17 mouse cellular contexts compared by ENCODE assay signal in genomic region chr5:142096377-142096841, GRCm38 (mm10).
DNase-seq lines count a peak whose midpoint lies in the region; ATAC-seq and TF ChIP-seq lines count a peak whose summit lies in the region.
"Had no signal": no experiment of that assay in that cellular context is flagged by ENCODE, and none has a peak within 500 bp of the region (broad histone marks: within the 10 kb centered on the region; RNA-seq: fewer than 3 reads in every experiment).

No protein-coding gene starts in this region.

- H3K9me3 ChIP-seq in forebrain, postnatal 0 days (ENCODE audit: low read length), result no peaks in the 10 kb centered on the region
- no peaks in the 10 kb centered on the region for H3K9me3 ChIP-seq in forebrain, embryonic 10.5 days
- H3K9me3 ChIP-seq: embryonic facial prominence, embryonic 15.5 days; forebrain, embryonic 12.5 days; intestine, embryonic 15.5 days had no signal

- H3K4me3 ChIP-seq in forebrain, postnatal 0 days (ENCODE audit: low read depth, low read length), result no peak overlapping the region
- H3K4me3 ChIP-seq in forebrain, embryonic 10.5 days, result no peak overlapping the region
- H3K4me3 ChIP-seq: embryonic facial prominence, embryonic 15.5 days; forebrain, embryonic 12.5 days; intestine, embryonic 15.5 days had no signal

- H3K4me2 ChIP-seq in forebrain, postnatal 0 days (ENCODE audit: low read depth), result no peak overlapping the region
- H3K4me2 ChIP-seq: embryonic facial prominence, embryonic 15.5 days; forebrain, embryonic 12.5 days; intestine, embryonic 15.5 days had no signal

- H3K4me1 ChIP-seq in forebrain, postnatal 0 days (ENCODE audit: insufficient read depth), result 0 out of 2 replicates have a peak, but pooled peaks cover 2% of the 10 kb centered on the region
- H3K4me1 ChIP-seq in forebrain, embryonic 10.5 days, result 0 out of 2 replicates have a peak, but pooled peaks cover 3% of the 10 kb centered on the region
- H3K4me1 ChIP-seq: embryonic facial prominence, embryonic 15.5 days; forebrain, embryonic 12.5 days; intestine, embryonic 15.5 days had no signal

- TF ChIP-seq CTCF in forebrain, postnatal 0 days (IDR thresholded peaks at IDR 0.05; ENCODE audit: low read depth), result no peak

- H3K36me3 ChIP-seq in forebrain, postnatal 0 days (ENCODE audit: insufficient read depth), result no peaks in the 10 kb centered on the region
- no peaks in the 10 kb centered on the region for H3K36me3 ChIP-seq in forebrain, embryonic 10.5 days (replicated peaks)
- H3K36me3 ChIP-seq: embryonic facial prominence, embryonic 15.5 days; forebrain, embryonic 12.5 days had no signal

- intact Hi-C loops in left cerebral cortex, postnatal 4 days (cut with DNase I), result no loop called here

- no peak overlapping the region for H3K9ac ChIP-seq in forebrain, postnatal 0 days
- H3K9ac ChIP-seq: embryonic facial prominence, embryonic 15.5 days; forebrain, embryonic 12.5 days; intestine, embryonic 15.5 days had no signal

- no peaks in the 10 kb centered on the region for H3K27me3 ChIP-seq in forebrain, postnatal 0 days (ENCODE audit: insufficient read depth, low read length)
- H3K27me3 ChIP-seq in forebrain, embryonic 10.5 days (ENCODE audit: poor library complexity, severe bottlenecking), result no peaks in the 10 kb centered on the region
- H3K27me3 ChIP-seq: embryonic facial prominence, embryonic 15.5 days; forebrain, embryonic 12.5 days; intestine, embryonic 15.5 days had no signal

- peak; percentile 88 for ATAC-seq in forebrain, postnatal 0 days
- peak; percentile 84 for ATAC-seq in cerebellum, adult (ENCODE audit: insufficient number of reproducible peaks, low FRiP score, low TSS enrichment)
- ATAC-seq: intestine, embryonic 15.5 days had no signal

- peak; percentile 43 for DNase-seq in forebrain, postnatal 0 days
- DNase-seq in forebrain, embryonic 10.5 days (ENCODE audit: extremely low spot score, low spot score), result no peak
- DNase-seq in left cerebral cortex, postnatal 4 days, result peak; percentile 83
- DNase-seq in left cerebral cortex, adult 9 months (ENCODE audit: low spot score in 2 of 2), result no peak
- peak; percentile 88 for DNase-seq in cerebellum, adult 9-11 months
- no peak for DNase-seq in spleen, postnatal 10 days (ENCODE audit: low spot score in 2 of 2)
- DNase-seq in urinary bladder, adult 18-20 months (ENCODE audit: low spot score in 2 of 2), result no peak
- DNase-seq: adrenal gland, postnatal 25 days; embryo, embryonic 11 days; heart, adult 11 months; heart, postnatal 4 days; lung, adult 2 months; lung, postnatal 36 days had no signal

- WGBS in forebrain, postnatal 0 days, result 70% methylated on average over 11 of the region's 11 CpGs
- 93% methylated on average over 11 of the region's 11 CpGs for WGBS in forebrain, embryonic 10.5 days

- no peak overlapping the region for H3K27ac ChIP-seq in forebrain, postnatal 0 days (ENCODE audit: low read depth, low read length)
- H3K27ac ChIP-seq in forebrain, embryonic 10.5 days, result no peak overlapping the region
- H3K27ac ChIP-seq: embryonic facial prominence, embryonic 15.5 days; forebrain, embryonic 12.5 days; intestine, embryonic 15.5 days had no signal

Comparison
In these comparisons a context has a peak if more than half of its experiments do, and no peak if none do; other contexts are left out.
1. DNase-seq: peak in forebrain, postnatal 0 days (single experiment), left cerebral cortex, postnatal 4 days (single experiment) and cerebellum, adult 9-11 months (single experiment); none in forebrain, embryonic 10.5 days (single experiment), left cerebral cortex, adult 9 months (0 of 2), spleen, postnatal 10 days (0 of 2) and urinary bladder, adult 18-20 months (0 of 2).